Mouse (Mus musculus) lung, embryonic 14.5 days (tissue): ENCODE measurements at regions not wholly inside any gene's neighbourhood (a gene's known extent, or its start where the extent isn't known, plus 50 kb on each side); places are given as distances from the start of the nearest gene placed in this dataset.

Experiments
- ATAC-seq: fragments of 200-750 bp; cut with Nextera tagmentation; 2 replicates; pipeline ENCODE4 v1.8.0; 2017; ENCODE audit warnings: mild to moderate bottlenecking, moderate TSS enrichment, moderate library complexity; ENCODE audit not compliant: insufficient read depth
- DNase-seq: peaks from one replicate; pipeline ENCODE4 v3.0.0-alpha.2; 2015
- H3K27ac ChIP-seq: fragments of 300-500 bp; sonication (generic); 2 replicates; pipeline ENCODE4 v1.5.1; 2014; ENCODE audit warnings: low read depth, mild to moderate bottlenecking, moderate library complexity
- H3K27me3 ChIP-seq: fragments of 300-500 bp; sonication (generic); 2 replicates; pipeline ENCODE4 v1.6.1; 2014; ENCODE audit warnings: low read length, control low read depth; ENCODE audit not compliant: insufficient read depth
- H3K36me3 ChIP-seq: fragments of 300-500 bp; sonication (generic); 2 replicates; pipeline ENCODE4 v1.6.1; 2014; ENCODE audit warnings: control low read depth; ENCODE audit not compliant: insufficient read depth
- H3K4me1 ChIP-seq: fragments of 300-500 bp; sonication (generic); 2 replicates; pipeline ENCODE4 v1.6.1; 2014; ENCODE audit warnings: antibody characterized with exemption, control low read depth; ENCODE audit not compliant: insufficient read depth
- H3K4me2 ChIP-seq: fragments of 300-500 bp; sonication (generic); 2 replicates; pipeline ENCODE4 v1.6.1; 2014; ENCODE audit warnings: mild to moderate bottlenecking
- H3K4me3 ChIP-seq: fragments of 300-500 bp; sonication (generic); 2 replicates; pipeline ENCODE4 v1.5.1; 2014; ENCODE audit warnings: low read depth, low read length
- H3K9ac ChIP-seq: fragments of 300-500 bp; sonication (generic); 2 replicates; pipeline ENCODE4 v1.6.1; 2014
- H3K9me3 ChIP-seq: fragments of 300-500 bp; sonication (generic); 2 replicates; pipeline ENCODE4 v1.6.1; 2016; ENCODE audit warnings: low read depth, low read length, control low read depth
- CTCF ChIP-seq: IDR thresholded peaks from 2 replicates; pipeline ENCODE4 v1.5.1; 2016; ENCODE audit warnings: antibody characterized with exemption, low read depth
- WGBS: fragments of 180-500 bp; shearing (Covaris S2); extraction: QIAGEN DNeasy Blood & Tissue Kit; methylation state at CpG from one replicate; pipeline ENCODE4 v1.1.7; 2014; 5-methylcytosine and 5-hydroxymethylcytosine counted together

DNA sequence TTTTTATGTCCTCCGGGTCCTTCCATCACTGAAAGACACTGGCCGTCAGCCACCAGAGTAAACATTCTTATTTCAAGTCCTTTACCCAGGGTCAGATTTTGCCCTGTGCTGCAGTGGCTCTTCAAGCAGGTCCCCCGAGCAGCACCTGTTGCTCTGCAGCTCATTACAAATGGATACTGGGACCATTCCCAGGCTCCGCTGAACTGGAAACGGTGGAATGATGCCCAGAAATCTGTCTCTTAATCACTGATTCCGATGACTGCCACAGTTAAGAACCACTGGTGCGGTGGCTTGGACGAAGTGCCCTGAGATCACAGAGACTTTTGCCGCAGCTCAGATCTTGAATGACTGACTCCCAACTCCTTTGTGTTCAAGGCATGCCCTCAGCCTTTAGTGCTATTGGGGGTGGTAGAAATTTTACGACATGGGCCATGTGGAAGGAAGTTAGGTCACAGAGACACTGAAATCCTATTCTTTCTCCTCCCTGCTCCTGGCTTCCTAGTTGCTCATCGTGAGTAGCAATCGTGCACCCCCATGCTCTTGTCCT is 179.6 kb upstream of the Prickle1 start:
- Histone ChIP-seq H3K36me3 (no peaks in the 10 kb centered on the region), H3K27ac (no peak overlapping the region), H3K27me3 (no peaks in the 10 kb centered on the region), H3K4me3 (no peak overlapping the region), H3K4me2 (no peak overlapping the region), H3K9me3 (no peaks in the 10 kb centered on the region), H3K9ac (no peak overlapping the region), H3K4me1 (no peaks in the 10 kb centered on the region)
- TF ChIP-seq CTCF = no peak
- WGBS = 57% methylated on average over 12 of the region's 12 CpGs
- ATAC-seq = no peak
- DNase-seq = no peak

GRCm38 (mm10) chr15:93774340-93774739 is 178.6 kb upstream of the Prickle1 start:
- Histone ChIP-seq H3K27me3 (no peaks in the 10 kb centered on the region), H3K9me3 (no peaks in the 10 kb centered on the region), H3K4me1 (no peaks in the 10 kb centered on the region), H3K4me2 (no peak overlapping the region), H3K4me3 (no peak overlapping the region), H3K36me3 (no peaks in the 10 kb centered on the region), H3K9ac (no peak overlapping the region), H3K27ac (no peak overlapping the region)
- ATAC-seq = no peak
- TF ChIP-seq CTCF = no peak
- DNase-seq = no peak
- 78% methylated on average over 4 of the region's 4 CpGs for WGBS

- Histone ChIP-seq H3K36me3 (no peaks in the 10 kb centered on the region), H3K4me1 (no peaks in the 10 kb centered on the region), H3K9me3 (no peaks in the 10 kb centered on the region), H3K9ac (no peak overlapping the region), H3K4me3 (no peak overlapping the region), H3K27me3 (no peaks in the 10 kb centered on the region), H3K4me2 (no peak overlapping the region), H3K27ac (no peak overlapping the region)
- DNase-seq (no peak), ATAC-seq (no peak)
- TF ChIP-seq CTCF = no peak
- WGBS = 71% methylated on average over 3 of the region's 3 CpGs
These were observed 171.3 kb upstream of the Prickle1 start for GRCm38 (mm10) chr15:93766981-93767380.

DNA sequence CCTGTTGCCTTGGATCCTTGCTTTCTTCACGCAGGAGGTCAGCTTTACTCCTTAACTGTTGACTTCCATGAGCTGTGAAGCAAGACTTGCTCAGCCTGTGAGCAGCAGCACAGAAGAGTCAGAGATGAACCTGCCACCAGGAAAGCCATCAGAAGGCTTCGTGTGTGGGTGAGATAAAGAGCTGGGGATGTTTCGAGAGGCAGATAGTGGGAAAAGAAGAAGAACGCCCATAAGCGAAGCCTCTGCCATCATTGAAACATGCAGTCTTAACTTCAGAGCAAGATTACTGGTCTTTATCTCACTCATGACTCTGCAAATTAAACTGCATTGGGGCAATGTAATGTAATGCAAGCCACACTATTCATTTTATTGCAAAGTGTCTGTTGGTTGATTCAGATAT is 167.4 kb upstream of the Prickle1 start:
- Histone ChIP-seq H3K4me3 (no peak overlapping the region), H3K9ac (no peak overlapping the region), H3K36me3 (no peaks in the 10 kb centered on the region), H3K27ac (no peak overlapping the region), H3K4me1 (no peaks in the 10 kb centered on the region), H3K4me2 (no peak overlapping the region), H3K9me3 (no peaks in the 10 kb centered on the region), H3K27me3 (no peaks in the 10 kb centered on the region)
- no peak for DNase-seq
- TF ChIP-seq CTCF = no peak
- no peak for ATAC-seq
- WGBS = 76% methylated on average over 5 of the region's 5 CpGs

DNA sequence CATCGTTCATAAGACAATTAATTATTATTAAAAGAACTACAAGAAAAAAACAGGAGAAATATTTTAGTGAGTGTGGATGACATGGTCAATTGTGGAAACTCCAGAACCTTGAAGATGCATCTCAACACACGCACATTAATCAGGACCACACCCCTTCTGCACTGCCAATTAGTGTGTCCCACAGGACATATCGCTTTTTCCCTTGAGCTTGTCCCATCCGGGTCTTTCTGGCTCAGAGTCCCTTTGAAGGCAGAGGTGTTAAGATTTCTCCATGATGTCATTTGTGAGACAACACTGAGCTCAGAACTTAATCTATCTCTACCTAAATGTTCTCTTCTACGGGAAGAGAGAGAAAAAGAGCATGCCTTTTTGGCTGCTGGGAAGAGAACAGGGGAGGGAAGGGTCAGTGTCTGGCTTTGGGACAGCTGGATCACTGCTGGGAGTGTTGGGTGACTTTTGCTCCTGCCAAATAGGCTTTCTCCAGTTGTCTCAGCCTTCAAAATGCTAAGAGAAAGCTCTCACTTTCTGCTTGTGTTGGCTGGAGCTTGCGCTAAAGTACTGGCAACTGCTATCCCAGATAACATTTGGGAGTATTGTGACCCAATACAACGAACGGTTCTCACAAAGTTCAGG is 162.6 kb upstream of the Prickle1 start:
- DNase-seq (peak; percentile 74), ATAC-seq (peak; percentile 63; the same call in 1 of the 2 replicates)
- 45% methylated on average over 8 of the region's 8 CpGs for WGBS
- Histone ChIP-seq H3K4me2 (no peak overlapping the region), H3K9me3 (no peaks in the 10 kb centered on the region), H3K27ac (no peak overlapping the region), H3K27me3 (no peaks in the 10 kb centered on the region), H3K4me1 (0 out of 2 replicates have a peak, but pooled peaks cover 2% of the 10 kb centered on the region), H3K36me3 (no peaks in the 10 kb centered on the region), H3K9ac (no peak overlapping the region), H3K4me3 (no peak overlapping the region)
- no peak for TF ChIP-seq CTCF

GRCm38 (mm10) chr15:93755989-93756388 is 160.3 kb upstream of the Prickle1 start:
- ATAC-seq = no peak
- Histone ChIP-seq H3K4me1 (0 out of 2 replicates have a peak, but pooled peaks cover 5% of the 10 kb centered on the region), H3K4me2 (no peak overlapping the region), H3K27me3 (no peaks in the 10 kb centered on the region), H3K27ac (no peak overlapping the region), H3K36me3 (no peaks in the 10 kb centered on the region), H3K9ac (no peak overlapping the region), H3K9me3 (no peaks in the 10 kb centered on the region), H3K4me3 (no peak overlapping the region)
- no peak for DNase-seq
- whole genome bisulfite sequencing = 73% methylated on average over 5 of the region's 5 CpGs
- no peak for TF ChIP-seq CTCF

- no peak overlapping the region for H3K27ac ChIP-seq
- H3K27me3 ChIP-seq = no peaks in the 10 kb centered on the region
- ATAC-seq (peak; percentile 14; the same call in 1 of the 2 replicates), DNase-seq (no peak)
- H3K4me1 ChIP-seq = 0 out of 2 replicates have a peak, but pooled peaks cover 5% of the 10 kb centered on the region
- no peak for TF ChIP-seq CTCF
- 59% methylated on average over 14 of the region's 14 CpGs for WGBS
- no peaks in the 10 kb centered on the region for H3K9me3 ChIP-seq
- H3K36me3 ChIP-seq = no peaks in the 10 kb centered on the region
- H3K4me3 ChIP-seq = no peak overlapping the region
- H3K4me2 ChIP-seq = no peak overlapping the region
- H3K9ac ChIP-seq = no peak overlapping the region
These were observed 156.1 kb upstream of the Prickle1 start for GRCm38 (mm10) chr15:93751817-93752216.
